Mouse (Mus musculus) left cerebral cortex, adult 8-10 months (tissue): ENCODE data around the gene Tubal3. TPM values are rescaled to one million over a fixed set of nuclear protein-coding genes. Genes with fewer than 3 reads are reported as not detected.
A peak's percentile ranks its signal among the peaks of the same experiment; 100 is the strongest.
"Not testable (repeated sequence)": the region's sequence is repeated elsewhere in the genome, so short reads cannot be mapped to it uniquely, and the experiment has no call there.

ENCODE experiments used
- DNase-seq, 2 experiments: peaks; one replicate each; pipeline ENCODE4 v3.0.0; 2022; ENCODE audit warnings: low spot score in 2 of 2
- total RNA-seq, 4 experiments: library from RNA; stranded (reverse); gene quantifications; 2 replicates each; pipeline ENCODE4 v1.2.4; 2022

The Tubal3 gene
- total RNA-seq, result not detected

- DNase-seq, result peak; percentile 72 to 87
Measured at GRCm38 (mm10) chr13:3917571-3918311, at the start of gene Tubal3, which contains the start of gene Net1. Gene Tubal3 (plus strand): TSS chr13:3918274. Gene Net1 (minus strand): TSS chr13:3918220.

- no peak for DNase-seq
Measured at GRCm38 (mm10) chr13:3869901-3870300, 48.2 kb upstream of the Tubal3 start.

GRCm38 (mm10) chr13:3872832-3873231 lies 45.2 kb upstream of the Tubal3 start:
- no peak for DNase-seq

GRCm38 (mm10) chr13:3876448-3876847 lies 41.6 kb upstream of the Tubal3 start:
- DNase-seq, result no peak

GRCm38 (mm10) chr13:3877185-3877584 lies 40.9 kb upstream of the Tubal3 start:
- no peak for DNase-seq

GRCm38 (mm10) chr13:3877679-3878220 lies 40.3 kb upstream of the Tubal3 start:
- no peak for DNase-seq

GRCm38 (mm10) chr13:3886663-3887062 lies 31.4 kb upstream of the Tubal3 start:
- no peak for DNase-seq

GRCm38 (mm10) chr13:3889111-3889510 lies 29.0 kb upstream of the Tubal3 start:
- DNase-seq, result no peak

- no peak for DNase-seq
Measured at GRCm38 (mm10) chr13:3890061-3890460, 28.0 kb upstream of the Tubal3 start.

- peak in 1 of 2 experiments; percentile 27 for DNase-seq
Measured at GRCm38 (mm10) chr13:3891479-3892087, 26.5 kb upstream of the Tubal3 start.

- DNase-seq, result no peak
Measured at GRCm38 (mm10) chr13:3892601-3893000, 25.5 kb upstream of the Tubal3 start.

- peak; percentile 82 for DNase-seq
Measured at GRCm38 (mm10) chr13:3893126-3893734, 24.8 kb upstream of the Tubal3 start.

- DNase-seq, result no peak
Measured at GRCm38 (mm10) chr13:3894549-3894948, 23.5 kb upstream of the Tubal3 start.

GRCm38 (mm10) chr13:3895397-3895980 lies 22.6 kb upstream of the Tubal3 start:
- no peak for DNase-seq

- no peak for DNase-seq
Measured at GRCm38 (mm10) chr13:3896032-3896431, 22.0 kb upstream of the Tubal3 start.

GRCm38 (mm10) chr13:3896913-3897312 lies 21.2 kb upstream of the Tubal3 start:
- DNase-seq, result peak; percentile 40 to 58

GRCm38 (mm10) chr13:3898202-3898601 lies 19.9 kb upstream of the Tubal3 start:
- not testable (repeated sequence) for DNase-seq

- DNase-seq, result no peak
Measured at GRCm38 (mm10) chr13:3899301-3899700, 18.8 kb upstream of the Tubal3 start.

GRCm38 (mm10) chr13:3907151-3907696 lies 10.8 kb upstream of the Tubal3 start:
- DNase-seq, result no peak

- DNase-seq, result no peak
Measured at GRCm38 (mm10) chr13:3908262-3908661, 9.8 kb upstream of the Tubal3 start.

GRCm38 (mm10) chr13:3910356-3910755 lies 7.7 kb upstream of the Tubal3 start:
- no peak for DNase-seq
